Mouse (Mus musculus): ENCODE measurements around the gene Sfta2.
A peak's percentile ranks its signal among the peaks of the same experiment; 100 is the strongest.

The Sfta2 gene

DNA sequence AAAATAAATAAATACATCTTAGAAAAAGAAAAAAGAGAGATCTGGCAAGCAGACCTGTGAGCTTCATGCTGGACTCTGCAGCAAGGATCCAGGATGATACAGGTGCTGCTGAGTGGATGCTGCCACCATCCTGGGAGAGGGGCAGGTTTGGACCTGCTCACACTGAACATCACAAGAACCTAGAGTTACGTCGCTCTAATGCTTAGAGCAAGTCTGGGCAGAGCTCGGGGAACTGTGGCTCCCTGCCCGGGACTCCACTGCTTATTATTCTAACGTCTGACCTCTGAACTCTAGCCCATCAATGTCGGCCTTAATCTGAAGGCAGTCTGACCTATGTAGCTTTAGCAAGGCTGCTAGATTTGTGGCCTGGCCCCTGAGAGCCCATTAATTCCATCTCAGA lies 79.2 kb downstream of the Sfta2 start:
- no peak for DNase-seq (ENCODE audit: low spot score)

- no peak for DNase-seq (ENCODE audit: low spot score)
Measured at GRCm38 (mm10) chr17:35681986-35682385, 80.6 kb downstream of the Sfta2 start.

DNA sequence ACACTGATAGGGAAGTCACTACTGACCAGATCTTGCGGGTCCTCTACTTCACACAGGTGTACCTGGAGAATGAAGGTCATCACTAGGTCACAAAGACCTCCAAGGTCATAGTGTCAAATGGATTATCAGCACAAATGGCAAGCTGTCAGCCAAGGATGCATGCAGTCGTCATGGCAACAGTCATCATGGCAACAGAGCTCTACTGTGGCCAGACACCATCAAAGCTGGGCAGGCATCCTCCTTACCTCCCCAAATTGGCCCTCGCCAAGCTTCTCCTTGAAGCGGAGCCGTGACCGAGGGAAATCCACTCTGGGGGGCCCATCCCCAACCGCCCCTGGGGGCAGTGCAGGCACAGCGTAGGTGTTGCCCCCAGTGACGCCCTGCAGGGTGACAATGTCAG lies 83.7 kb downstream of the Sfta2 start:
- DNase-seq (ENCODE audit: low spot score), result no peak

- DNase-seq (ENCODE audit: low spot score), result no peak
Measured at GRCm38 (mm10) chr17:35688347-35689175, 87.2 kb downstream of the Sfta2 start.

- no peak for DNase-seq (ENCODE audit: low spot score)
Measured at GRCm38 (mm10) chr17:35689936-35690645, 88.7 kb downstream of the Sfta2 start.

DNA sequence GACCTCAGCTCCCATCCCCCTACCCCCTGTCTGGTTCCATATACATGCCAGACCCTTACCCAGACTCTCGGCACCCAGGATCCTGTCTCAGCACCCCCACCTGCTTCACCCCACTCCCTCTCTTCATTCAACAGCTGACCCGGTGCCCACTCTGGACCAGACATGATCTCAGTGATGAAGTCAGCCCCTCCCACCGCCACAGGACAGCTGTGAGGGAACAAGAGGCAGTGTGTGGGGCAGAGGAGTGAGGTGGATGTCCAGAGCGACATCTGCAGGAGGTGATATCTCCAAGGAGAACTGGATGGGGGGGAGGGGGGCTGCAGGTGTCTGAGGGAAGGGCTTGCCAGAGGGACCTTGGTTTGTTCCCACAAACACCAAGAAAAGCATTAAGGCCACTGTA lies 90.5 kb downstream of the Sfta2 start:
- DNase-seq (ENCODE audit: low spot score), result no peak

DNA sequence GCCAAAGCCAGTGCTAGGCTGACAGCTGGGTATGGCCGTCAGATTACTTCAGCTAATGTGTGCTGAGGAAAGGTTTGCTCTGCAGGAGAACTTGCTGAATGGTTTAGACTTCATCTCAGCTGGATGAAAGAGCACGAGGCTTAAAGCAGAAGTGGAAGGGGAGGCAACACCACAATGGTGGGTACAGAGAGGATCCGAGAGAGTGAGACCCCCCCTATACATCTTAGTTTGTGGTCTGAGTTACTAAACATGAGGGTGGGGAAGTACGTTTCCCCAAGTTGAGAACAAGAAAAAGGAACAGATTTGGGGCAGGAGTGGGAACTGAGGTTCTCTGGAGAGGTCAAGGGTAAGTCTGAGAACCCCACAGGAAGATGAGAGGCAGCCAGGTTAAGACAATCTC lies 91.0 kb downstream of the Sfta2 start:
- no peak for DNase-seq (ENCODE audit: low spot score)

- DNase-seq (ENCODE audit: low spot score), result no peak
Measured at GRCm38 (mm10) chr17:35693906-35694305, 92.6 kb downstream of the Sfta2 start.

DNA sequence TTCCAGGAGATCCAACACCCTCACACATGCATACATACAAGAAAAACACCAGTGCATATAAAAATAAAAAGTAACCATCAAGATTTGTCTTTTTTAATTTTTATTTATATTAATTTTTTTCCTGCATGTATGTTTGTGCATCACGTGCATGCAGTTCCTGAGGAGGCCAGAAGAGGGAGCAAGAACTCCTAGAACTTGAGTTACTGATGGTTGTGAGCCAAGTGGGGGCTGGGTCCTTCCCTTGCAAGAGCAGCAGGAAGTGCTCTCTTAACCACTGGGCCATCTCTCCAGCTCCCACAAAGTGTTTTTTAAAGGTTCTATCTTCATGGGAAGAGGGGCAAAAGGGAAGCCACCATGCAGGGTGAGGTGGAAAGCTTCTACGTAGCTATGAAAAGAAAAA lies 93.9 kb downstream of the Sfta2 start:
- peak; percentile 55 for DNase-seq (ENCODE audit: low spot score)

DNA sequence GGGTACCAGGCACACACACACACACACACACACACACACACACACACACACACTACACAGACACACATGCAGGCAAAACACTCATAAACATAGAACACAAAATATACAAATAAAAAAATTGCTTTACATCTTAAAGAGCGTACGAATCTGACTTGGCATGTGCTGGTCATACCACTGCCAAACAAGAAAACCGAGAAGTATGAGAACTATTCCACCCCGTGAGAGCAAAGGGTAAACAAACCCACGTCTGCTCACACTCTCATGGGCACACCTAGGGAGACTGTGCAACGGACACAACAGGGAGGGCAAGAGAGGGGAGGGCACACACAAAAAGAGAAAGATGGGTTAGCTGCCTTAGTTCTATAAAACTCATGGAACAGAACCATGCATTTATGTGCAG lies 95.3 kb downstream of the Sfta2 start:
- DNase-seq (ENCODE audit: low spot score), result peak; percentile 55

GRCm38 (mm10) chr17:35697429-35697758 lies 96.0 kb downstream of the Sfta2 start:
- DNase-seq (ENCODE audit: low spot score), result no peak

DNA sequence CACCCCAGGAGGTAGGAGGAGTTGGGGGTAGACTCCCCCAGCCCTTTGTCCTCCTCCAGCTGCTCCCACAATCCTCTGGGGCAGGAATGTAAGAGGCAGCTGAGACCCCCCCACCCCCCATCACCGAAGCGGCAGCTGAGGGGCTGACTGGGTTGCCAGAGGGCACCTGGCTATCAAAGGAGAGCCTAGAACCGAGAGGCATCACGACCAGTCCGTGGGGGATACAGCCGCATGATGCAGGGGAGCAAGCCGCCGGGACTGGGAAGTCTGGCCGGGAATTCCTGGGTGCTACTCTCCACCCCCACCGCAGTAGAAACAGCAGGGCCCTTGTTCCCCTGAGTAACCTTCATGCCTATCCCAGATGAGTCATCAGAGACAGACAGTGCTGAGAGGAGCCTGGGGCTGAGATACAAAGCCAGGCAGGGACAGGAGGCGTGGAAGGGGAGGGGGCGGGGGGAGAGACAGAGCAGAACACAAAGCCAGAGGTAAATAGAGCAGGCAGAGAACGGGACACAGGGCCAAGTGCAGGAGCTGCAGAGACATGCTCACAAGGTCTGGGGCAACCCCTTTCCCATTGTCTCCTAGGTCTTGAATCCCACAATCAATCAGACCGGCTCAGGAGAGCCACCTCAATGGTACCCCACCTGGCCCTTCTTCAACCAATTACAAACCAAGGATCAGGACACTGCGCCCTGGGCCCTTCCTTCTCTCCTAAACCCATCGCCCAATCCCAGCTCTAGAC lies 96.6 kb downstream of the Sfta2 start:
- DNase-seq (ENCODE audit: low spot score), result peak; percentile 62

- no peak for DNase-seq (ENCODE audit: low spot score)
Measured at GRCm38 (mm10) chr17:35698501-35698883, 97.1 kb downstream of the Sfta2 start.

GRCm38 (mm10) chr17:35699919-35700318 lies 98.6 kb downstream of the Sfta2 start:
- DNase-seq (ENCODE audit: low spot score), result peak; percentile 94
